Mouse (Mus musculus) forebrain, embryonic 15.5 days (tissue): ENCODE data around the gene Fam57b. TPM values are rescaled to one million over a fixed set of nuclear protein-coding genes. Genes with fewer than 3 reads are reported as not detected.

ENCODE experiments used
- ATAC-seq: fragments of 200-750 bp; cut with Nextera tagmentation; replicated peaks from 2 replicates; pipeline ENCODE4 v1.8.0; 2017; ENCODE audit warnings: mild to moderate bottlenecking, moderate TSS enrichment, moderate library complexity
- H3K27ac ChIP-seq: fragments of 300-500 bp; sonication (generic); replicated peaks from 2 replicates; pipeline ENCODE4 v1.5.1; 2015; ENCODE audit warnings: mild to moderate bottlenecking, inconsistent platforms
- H3K27me3 ChIP-seq: fragments of 300-500 bp; sonication (generic); 2 replicates; pipeline ENCODE4 v1.6.1; 2015; ENCODE audit warnings: inconsistent platforms
- H3K36me3 ChIP-seq: fragments of 300-500 bp; sonication (generic); 2 replicates; pipeline ENCODE4 v1.6.1; 2015; ENCODE audit warnings: mild to moderate bottlenecking, inconsistent platforms
- H3K4me1 ChIP-seq: fragments of 300-500 bp; sonication (generic); 2 replicates; pipeline ENCODE4 v1.6.1; 2015; ENCODE audit warnings: inconsistent platforms
- H3K4me2 ChIP-seq: fragments of 300-500 bp; sonication (generic); replicated peaks from 2 replicates; pipeline ENCODE4 v1.6.1; 2015; ENCODE audit warnings: mild to moderate bottlenecking, inconsistent platforms
- H3K4me3 ChIP-seq: fragments of 300-500 bp; sonication (generic); 2 replicates; pipeline ENCODE4 v1.5.1; 2015; ENCODE audit warnings: mild to moderate bottlenecking, inconsistent platforms
- H3K9ac ChIP-seq: fragments of 300-500 bp; sonication (generic); replicated peaks from 2 replicates; pipeline ENCODE4 v1.6.1; 2015; ENCODE audit warnings: mild to moderate bottlenecking, inconsistent platforms
- H3K9me3 ChIP-seq: fragments of 300-500 bp; sonication (generic); 2 replicates; pipeline ENCODE4 v1.6.1; 2016; ENCODE audit warnings: inconsistent platforms
- WGBS: fragments of 180-500 bp; shearing (Covaris S2); methylation state at CpG from one replicate; pipeline ENCODE4 v1.1.7; 2015; ENCODE audit warnings: mixed read lengths; 5-methylcytosine and 5-hydroxymethylcytosine counted together
- polyA plus RNA-seq: library from polyadenylated mRNA; unstranded; fragments of >200 nt; fragmentation: Nextera tagmentation; extraction: Ambion mirVana; gene quantifications from 2 replicates; pipeline ENCODE4 v1.2.1, GENCODE M21; 2015

Gene Fam57b
- polyA plus RNA-seq, 1 experiment from 2014 or later = 38.1 TPM

- peak overlapping the region; percentile 89 for H3K4me2 ChIP-seq
- H3K9me3 ChIP-seq = no peaks in the 10 kb centered on the region
- peaks cover 52% of the 10 kb centered on the region for H3K4me1 ChIP-seq
- peaks cover 15% of the 10 kb centered on the region for H3K36me3 ChIP-seq
- H3K4me3 ChIP-seq = peak overlapping the region; percentile 42
- peak overlapping the region; percentile 48 for H3K9ac ChIP-seq
- peak; percentile 69 for ATAC-seq
- WGBS = under 1% methylated on average over 21 of the region's 21 CpGs
- H3K27me3 ChIP-seq = no peaks in the 10 kb centered on the region
- peak overlapping the region; percentile 73 for H3K27ac ChIP-seq
Observed at GRCm38 (mm10) chr7:126779983-126780970, 17.2 kb upstream of the Fam57b start.

- no peaks in the 10 kb centered on the region for H3K9me3 ChIP-seq
- 7% methylated on average over 22 of the region's 22 CpGs for WGBS
- H3K9ac ChIP-seq = peak within 1 kb of the TSS; percentile 48
- ATAC-seq = no peak
- H3K27ac ChIP-seq = peak within 1 kb of the TSS; percentile 73
- peak within 1 kb of the TSS; percentile 42 for H3K4me3 ChIP-seq
- peaks cover 23% of the 10 kb centered on the region for H3K36me3 ChIP-seq
- H3K4me2 ChIP-seq = peak within 1 kb of the TSS; percentile 89
- peaks cover 46% of the 10 kb centered on the region for H3K4me1 ChIP-seq
- no peaks in the 10 kb centered on the region for H3K27me3 ChIP-seq
Observed at GRCm38 (mm10) chr7:126780971-126781635, 16.4 kb upstream of the Fam57b start, which contains the start of gene Tbx6. TSS of gene Tbx6 (plus strand) at chr7:126781483.

- Histone ChIP-seq H3K27ac (no peak overlapping the region), H3K9ac (no peak overlapping the region), H3K4me2 (no peak overlapping the region), H3K9me3 (no peaks in the 10 kb centered on the region), H3K4me3 (peak overlapping the region; percentile 42; the same call in 1 of the 2 replicates), H3K27me3 (no peaks in the 10 kb centered on the region), H3K4me1 (peaks cover 41% of the 10 kb centered on the region), H3K36me3 (peaks cover 30% of the 10 kb centered on the region)
- no peak for ATAC-seq
- 46% methylated on average over 11 of the region's 11 CpGs for WGBS
Observed at GRCm38 (mm10) chr7:126781661-126782370, 15.7 kb upstream of the Fam57b start.

- H3K27ac ChIP-seq = no peak overlapping the region
- no peak overlapping the region for H3K9ac ChIP-seq
- H3K4me3 ChIP-seq = no peak overlapping the region
- peaks cover 34% of the 10 kb centered on the region for H3K4me1 ChIP-seq
- peaks cover 39% of the 10 kb centered on the region for H3K36me3 ChIP-seq
- no peaks in the 10 kb centered on the region for H3K27me3 ChIP-seq
- no peak for ATAC-seq
- no peaks in the 10 kb centered on the region for H3K9me3 ChIP-seq
- 88% methylated on average over 13 of the region's 13 CpGs for WGBS
- no peak overlapping the region for H3K4me2 ChIP-seq
Observed at GRCm38 (mm10) chr7:126782693-126783092, 14.8 kb upstream of the Fam57b start.

GRCm38 (mm10) chr7:126784469-126784868 is 13.0 kb upstream of the Fam57b start:
- H3K9ac ChIP-seq = no peak overlapping the region
- H3K9me3 ChIP-seq = no peaks in the 10 kb centered on the region
- H3K4me2 ChIP-seq = no peak overlapping the region
- no peak overlapping the region for H3K4me3 ChIP-seq
- 91% methylated on average over 7 of the region's 7 CpGs for WGBS
- no peak for ATAC-seq
- peaks cover 56% of the 10 kb centered on the region for H3K36me3 ChIP-seq
- H3K27me3 ChIP-seq = no peaks in the 10 kb centered on the region
- H3K4me1 ChIP-seq = peaks cover 22% of the 10 kb centered on the region
- no peak overlapping the region for H3K27ac ChIP-seq

GRCm38 (mm10) chr7:126785056-126785455 is 12.4 kb upstream of the Fam57b start:
- Histone ChIP-seq H3K27me3 (no peaks in the 10 kb centered on the region), H3K36me3 (peaks cover 58% of the 10 kb centered on the region)
- 83% methylated on average over 4 of the region's 4 CpGs for WGBS

GRCm38 (mm10) chr7:126786142-126786541 is 11.3 kb upstream of the Fam57b start:
- WGBS = 91% methylated on average over 14 of the region's 14 CpGs
- Histone ChIP-seq H3K9me3 (no peaks in the 10 kb centered on the region), H3K4me2 (no peak overlapping the region), H3K36me3 (peaks cover 58% of the 10 kb centered on the region), H3K27ac (no peak overlapping the region), H3K27me3 (no peaks in the 10 kb centered on the region), H3K9ac (no peak overlapping the region), H3K4me1 (peaks cover 14% of the 10 kb centered on the region), H3K4me3 (no peak overlapping the region)
- ATAC-seq = no peak

More at GRCm38 (mm10) chr7:126785056-126785455, 12.4 kb upstream of the Fam57b start:
- no peak overlapping the region for H3K4me3 ChIP-seq
- no peak overlapping the region for H3K27ac ChIP-seq
- H3K9me3 ChIP-seq = no peaks in the 10 kb centered on the region
- H3K4me2 ChIP-seq = no peak overlapping the region
- ATAC-seq = no peak
- H3K9ac ChIP-seq = no peak overlapping the region
- H3K4me1 ChIP-seq = peaks cover 16% of the 10 kb centered on the region

GRCm38 (mm10) chr7:126789141-126789540 is 8.3 kb upstream of the Fam57b start:
- no peak overlapping the region for H3K9ac ChIP-seq
- no peak for ATAC-seq
- WGBS = 84% methylated on average over 4 of the region's 4 CpGs
- H3K4me2 ChIP-seq = no peak overlapping the region
- H3K27ac ChIP-seq = no peak overlapping the region
- H3K27me3 ChIP-seq = no peaks in the 10 kb centered on the region
- H3K9me3 ChIP-seq = no peaks in the 10 kb centered on the region
- H3K4me1 ChIP-seq = peaks cover 22% of the 10 kb centered on the region
- peaks cover 54% of the 10 kb centered on the region for H3K36me3 ChIP-seq
- no peak overlapping the region for H3K4me3 ChIP-seq

- under 1% methylated on average over 79 of the region's 83 CpGs for WGBS
- H3K36me3 ChIP-seq = peaks cover 53% of the 10 kb centered on the region
- H3K4me1 ChIP-seq = peaks cover 34% of the 10 kb centered on the region
Observed at GRCm38 (mm10) chr7:126791851-126792720, 5.4 kb upstream of the Fam57b start, which contains the start of gene Ppp4c. TSS of gene Ppp4c (minus strand) at chr7:126792496.

GRCm38 (mm10) chr7:126792721-126793443 is 4.6 kb upstream of the Fam57b start:
- Histone ChIP-seq H3K4me2 (peak overlapping the region; percentile 93), H3K9ac (peak overlapping the region; percentile 90), H3K36me3 (peaks cover 45% of the 10 kb centered on the region), H3K27ac (peak overlapping the region; percentile 95), H3K9me3 (no peaks in the 10 kb centered on the region), H3K4me1 (peaks cover 42% of the 10 kb centered on the region), H3K4me3 (peak overlapping the region; percentile 93), H3K27me3 (no peaks in the 10 kb centered on the region)
- ATAC-seq = peak; percentile 44
- 31% methylated on average over 11 of the region's 11 CpGs for WGBS

More at GRCm38 (mm10) chr7:126791851-126792720, 5.4 kb upstream of the Fam57b start, which contains the start of gene Ppp4c:
- H3K9ac ChIP-seq = peak within 1 kb of the TSS; percentile 90
- no peaks in the 10 kb centered on the region for H3K27me3 ChIP-seq
- peak within 1 kb of the TSS; percentile 93 for H3K4me3 ChIP-seq
- no peaks in the 10 kb centered on the region for H3K9me3 ChIP-seq
- peak; percentile 97 for ATAC-seq
- H3K4me2 ChIP-seq = peak within 1 kb of the TSS; percentile 93
- peak within 1 kb of the TSS; percentile 95 for H3K27ac ChIP-seq
